In genomic region chr11:63532752-63533151, GRCm38 (mm10) we compare ENCODE assay signal across 23 mouse cellular contexts.
DNase-seq lines count a peak whose midpoint lies in the region; ATAC-seq lines count a peak whose summit lies in the region.
"Had no signal": no experiment of that assay in that cellular context is flagged by ENCODE, and none has a peak within 500 bp of the region (broad histone marks: within the 10 kb centered on the region; RNA-seq: fewer than 3 reads in every experiment).

No protein-coding gene starts in this region.

- 63% methylated on average over 5 of the region's 5 CpGs for WGBS in limb, embryonic 13.5 days
- WGBS in limb, embryonic 10.5 days, result 86% methylated on average over 5 of the region's 5 CpGs
- 60% methylated on average over 5 of the region's 5 CpGs for WGBS in neural tube, embryonic 14.5 days
- WGBS in neural tube, embryonic 15.5 days, result 61% methylated on average over 5 of the region's 5 CpGs
- 63% methylated on average over 5 of the region's 5 CpGs for WGBS in limb, embryonic 15.5 days

- no peak overlapping the region for H3K4me2 ChIP-seq in limb, embryonic 13.5 days (replicated peaks)
- H3K4me2 ChIP-seq in neural tube, embryonic 14.5 days (ENCODE audit: low read depth, low read length), result no peak overlapping the region
- H3K4me2 ChIP-seq in neural tube, embryonic 15.5 days, result no peak overlapping the region
- H3K4me2 ChIP-seq in limb, embryonic 15.5 days, result no peak overlapping the region
- H3K4me2 ChIP-seq: forebrain, embryonic 15.5 days; heart, embryonic 12.5 days; heart, embryonic 15.5 days; hindbrain, embryonic 13.5 days had no signal

- DNase-seq in limb, embryonic 10.5 days (ENCODE audit: low spot score), result no peak
- DNase-seq in kidney, postnatal 36 days, result no peak
- DNase-seq: adrenal gland, adult 8-10 months; adrenal gland, postnatal 25 days; cerebellum, adult 18-20 months; cerebellum, adult 9-10 months; cerebellum, postnatal 14 days; gastrocnemius, postnatal 25 days; heart, adult 18-20 months; heart, postnatal 10 days; heart, postnatal 36 days had no signal

- no peaks in the 10 kb centered on the region for H3K27me3 ChIP-seq in limb, embryonic 13.5 days
- H3K27me3 ChIP-seq in limb, embryonic 10.5 days (ENCODE audit: low read depth, poor library complexity, severe bottlenecking), result no peaks in the 10 kb centered on the region
- H3K27me3 ChIP-seq in neural tube, embryonic 14.5 days (ENCODE audit: control insufficient read depth, insufficient read depth, low read length), result no peaks in the 10 kb centered on the region
- no peaks in the 10 kb centered on the region for H3K27me3 ChIP-seq in neural tube, embryonic 15.5 days (replicated peaks)
- no peaks in the 10 kb centered on the region for H3K27me3 ChIP-seq in limb, embryonic 15.5 days
- H3K27me3 ChIP-seq: forebrain, embryonic 15.5 days; heart, embryonic 15.5 days; hindbrain, embryonic 13.5 days had no signal

- peak; percentile 66; the same call in 1 of the 2 replicates for ATAC-seq in limb, embryonic 13.5 days (ENCODE audit: low FRiP score, low read depth)
- ATAC-seq in neural tube, embryonic 14.5 days (ENCODE audit: low read depth), result peak; percentile 28; the same call in 1 of the 2 replicates
- no peak for ATAC-seq in neural tube, embryonic 15.5 days (ENCODE audit: low FRiP score)
- peak; percentile 50; the same call in 1 of the 2 replicates for ATAC-seq in limb, embryonic 15.5 days (ENCODE audit: insufficient number of reproducible peaks, low FRiP score, low TSS enrichment, low read depth)
- ATAC-seq: activated CD4-positive, CD25-positive, alpha-beta regulatory T cell, adult 4 months; CD4-positive, CD25-positive, alpha-beta regulatory T cell, adult 4 months; forebrain, embryonic 15.5 days; hindbrain, embryonic 16.5 days had no signal

- H3K36me3 ChIP-seq in limb, embryonic 13.5 days, result no peaks in the 10 kb centered on the region
- no peaks in the 10 kb centered on the region for H3K36me3 ChIP-seq in limb, embryonic 10.5 days
- no peaks in the 10 kb centered on the region for H3K36me3 ChIP-seq in neural tube, embryonic 14.5 days (ENCODE audit: control insufficient read depth, insufficient read depth, low read length)
- no peaks in the 10 kb centered on the region for H3K36me3 ChIP-seq in neural tube, embryonic 15.5 days
- H3K36me3 ChIP-seq in limb, embryonic 15.5 days, result no peaks in the 10 kb centered on the region
- H3K36me3 ChIP-seq: forebrain, embryonic 15.5 days; heart, embryonic 12.5 days; heart, embryonic 15.5 days; hindbrain, embryonic 10.5 days; hindbrain, embryonic 13.5 days had no signal

- H3K4me1 ChIP-seq in limb, embryonic 13.5 days, result peaks cover 13% of the 10 kb centered on the region; the same call in 1 of the 2 replicates
- no peaks in the 10 kb centered on the region for H3K4me1 ChIP-seq in limb, embryonic 10.5 days
- H3K4me1 ChIP-seq in neural tube, embryonic 14.5 days (ENCODE audit: control insufficient read depth, insufficient read depth, low read length), result no peaks in the 10 kb centered on the region
- peaks cover 5% of the 10 kb centered on the region; the same call in 1 of the 2 replicates for H3K4me1 ChIP-seq in neural tube, embryonic 15.5 days
- 0 out of 2 replicates have a peak, but pooled peaks cover 7% of the 10 kb centered on the region for H3K4me1 ChIP-seq in limb, embryonic 15.5 days
- H3K4me1 ChIP-seq: heart, embryonic 12.5 days; heart, embryonic 15.5 days had no signal

- no peak overlapping the region for H3K9ac ChIP-seq in limb, embryonic 13.5 days
- no peak overlapping the region for H3K9ac ChIP-seq in neural tube, embryonic 14.5 days (replicated peaks; ENCODE audit: low read depth, low read length)
- no peak overlapping the region for H3K9ac ChIP-seq in neural tube, embryonic 15.5 days (replicated peaks)
- no peak overlapping the region for H3K9ac ChIP-seq in limb, embryonic 15.5 days
- H3K9ac ChIP-seq: forebrain, embryonic 15.5 days; heart, embryonic 12.5 days; heart, embryonic 15.5 days; hindbrain, embryonic 13.5 days had no signal

- H3K9me3 ChIP-seq in limb, embryonic 13.5 days, result no peaks in the 10 kb centered on the region
- H3K9me3 ChIP-seq in limb, embryonic 10.5 days (replicated peaks), result no peaks in the 10 kb centered on the region
- H3K9me3 ChIP-seq in neural tube, embryonic 14.5 days (ENCODE audit: control insufficient read depth, low read length), result no peaks in the 10 kb centered on the region
- H3K9me3 ChIP-seq in neural tube, embryonic 15.5 days (replicated peaks), result no peaks in the 10 kb centered on the region
- no peaks in the 10 kb centered on the region for H3K9me3 ChIP-seq in limb, embryonic 15.5 days
- H3K9me3 ChIP-seq: forebrain, embryonic 15.5 days; heart, embryonic 12.5 days; heart, embryonic 15.5 days; hindbrain, embryonic 10.5 days; hindbrain, embryonic 13.5 days had no signal

- H3K27ac ChIP-seq in limb, embryonic 13.5 days, result no peak overlapping the region
- no peak overlapping the region for H3K27ac ChIP-seq in limb, embryonic 10.5 days
- no peak overlapping the region for H3K27ac ChIP-seq in neural tube, embryonic 14.5 days (ENCODE audit: low read depth, low read length)
- H3K27ac ChIP-seq in neural tube, embryonic 15.5 days (replicated peaks), result no peak overlapping the region
- no peak overlapping the region for H3K27ac ChIP-seq in limb, embryonic 15.5 days
- H3K27ac ChIP-seq: forebrain, embryonic 15.5 days; heart, embryonic 15.5 days; hindbrain, embryonic 13.5 days had no signal

- no peak overlapping the region for H3K4me3 ChIP-seq in limb, embryonic 13.5 days
- H3K4me3 ChIP-seq in limb, embryonic 10.5 days, result no peak overlapping the region
- no peak overlapping the region for H3K4me3 ChIP-seq in neural tube, embryonic 14.5 days (ENCODE audit: low read depth, low read length)
- no peak overlapping the region for H3K4me3 ChIP-seq in neural tube, embryonic 15.5 days (replicated peaks)
- no peak overlapping the region for H3K4me3 ChIP-seq in limb, embryonic 15.5 days
- H3K4me3 ChIP-seq: forebrain, embryonic 15.5 days; heart, embryonic 12.5 days; heart, embryonic 15.5 days; hindbrain, embryonic 10.5 days; hindbrain, embryonic 13.5 days had no signal
